Mouse (Mus musculus): ENCODE data around the gene Timm8a2.
"Not testable (repeated sequence)": the region's sequence is repeated elsewhere in the genome, so short reads cannot be mapped to it uniquely, and the experiment has no call there.

Gene Timm8a2

DNA sequence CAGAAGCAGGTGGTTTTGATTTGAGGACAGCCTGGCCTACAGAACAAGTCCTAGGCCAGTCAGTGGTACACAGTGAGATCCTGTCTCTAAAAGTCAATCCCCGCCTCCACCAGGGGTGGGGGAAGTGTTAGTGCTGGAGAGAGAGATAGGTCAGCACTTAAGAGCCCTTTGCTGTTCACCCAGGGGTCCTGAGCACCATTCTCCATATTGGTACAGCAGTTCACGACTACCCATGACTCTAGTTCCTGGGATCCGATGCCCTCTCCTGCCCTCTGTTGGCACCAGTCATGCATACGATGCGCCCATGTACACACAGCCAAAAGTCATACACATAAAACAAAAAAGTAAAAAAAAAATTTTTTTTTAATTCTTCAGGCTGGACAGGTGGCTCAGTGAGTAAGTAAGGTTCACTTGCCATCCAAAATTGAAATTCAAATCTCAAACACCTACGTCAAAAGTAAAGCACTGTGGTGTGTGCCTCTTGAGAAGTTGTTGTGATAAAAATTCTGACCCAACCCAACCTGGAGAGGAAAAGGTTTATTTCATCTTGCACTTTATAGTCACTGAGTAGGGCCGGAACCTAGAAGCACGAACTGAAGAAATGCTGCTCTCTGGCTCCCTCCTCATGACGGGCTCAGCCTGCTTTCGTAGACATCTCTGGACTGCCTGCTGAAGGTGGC is 28.1 kb downstream of the Timm8a2 start:
- no peak for DNase-seq

DNA sequence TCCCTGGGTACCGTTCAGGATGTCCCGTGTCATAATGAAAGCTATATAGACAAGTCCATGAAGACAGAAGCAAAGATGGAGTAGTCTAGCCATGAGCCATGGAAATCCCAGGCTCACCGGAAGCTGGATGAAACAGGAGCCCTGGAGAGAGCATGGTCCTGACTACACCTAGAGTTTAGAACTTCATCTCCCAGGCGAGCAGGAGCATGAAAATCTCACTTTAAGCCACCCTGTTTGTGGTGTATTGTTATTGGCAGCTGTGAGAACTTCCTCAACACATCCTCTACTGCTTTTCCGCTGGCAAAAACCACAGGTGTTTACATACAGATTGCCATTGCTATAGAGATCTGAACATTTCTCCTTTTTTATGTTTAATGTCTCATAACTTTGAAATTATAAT is 29.1 kb downstream of the Timm8a2 start:
- no peak for DNase-seq

DNA sequence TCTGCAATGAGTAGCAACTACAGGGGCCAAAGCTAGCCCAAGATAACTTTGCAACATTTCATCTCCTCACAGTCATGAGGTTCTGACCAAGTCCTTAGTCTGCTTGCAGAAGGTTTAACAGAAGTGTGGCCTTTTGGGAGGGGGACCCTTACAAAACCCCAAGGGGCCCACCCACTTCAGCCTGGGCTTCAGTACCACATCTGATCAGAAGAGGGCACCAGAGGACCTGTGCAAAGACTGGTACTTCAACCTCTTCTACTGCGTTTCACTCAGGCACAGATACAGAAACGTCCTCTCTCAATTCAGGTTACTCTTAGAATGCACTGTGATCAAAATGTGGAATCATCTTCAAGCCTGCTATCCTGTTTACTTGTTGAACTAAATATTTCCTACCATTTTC is 30.0 kb downstream of the Timm8a2 start:
- peak; percentile 42 for DNase-seq

DNA sequence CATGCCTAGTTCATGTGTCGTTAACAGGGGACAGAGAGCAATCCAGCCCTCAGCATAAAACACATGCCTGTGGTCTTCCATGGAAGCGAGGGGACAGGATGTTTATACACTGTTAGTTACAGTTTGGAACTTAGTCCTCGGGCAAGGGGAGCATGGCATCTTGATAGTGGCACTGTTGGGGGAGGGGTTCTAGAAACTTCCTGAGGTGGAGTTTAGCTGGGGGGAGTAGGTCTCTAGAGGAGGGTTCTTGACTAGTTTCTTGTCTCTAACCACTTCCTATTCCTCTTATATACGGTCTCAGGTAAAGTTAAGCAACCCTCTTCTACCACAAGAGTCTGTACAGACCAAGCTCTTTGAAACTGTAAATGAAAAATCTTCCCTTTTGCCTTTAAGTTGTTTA is 31.8 kb downstream of the Timm8a2 start:
- DNase-seq: no peak

DNA sequence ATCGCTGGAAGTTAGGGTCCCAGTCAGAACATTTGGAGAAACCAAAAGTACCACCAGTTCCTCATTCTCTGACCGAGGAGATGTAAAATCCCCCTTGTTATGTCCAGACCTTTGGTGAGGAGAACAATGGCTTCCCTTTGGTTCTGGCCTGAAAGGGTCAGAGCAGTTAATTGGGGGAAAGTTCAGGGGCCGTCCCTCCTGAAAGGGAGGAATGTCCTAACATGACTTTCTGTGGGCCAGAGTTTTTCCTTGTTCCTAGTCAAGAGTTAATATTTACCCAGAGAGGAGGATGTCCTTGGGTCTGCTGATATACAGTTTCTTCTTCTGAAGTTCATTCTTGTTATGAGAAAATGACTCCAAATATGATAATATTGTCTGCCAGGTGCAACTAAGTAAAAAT is 33.6 kb downstream of the Timm8a2 start:
- not testable (repeated sequence) for DNase-seq

DNA sequence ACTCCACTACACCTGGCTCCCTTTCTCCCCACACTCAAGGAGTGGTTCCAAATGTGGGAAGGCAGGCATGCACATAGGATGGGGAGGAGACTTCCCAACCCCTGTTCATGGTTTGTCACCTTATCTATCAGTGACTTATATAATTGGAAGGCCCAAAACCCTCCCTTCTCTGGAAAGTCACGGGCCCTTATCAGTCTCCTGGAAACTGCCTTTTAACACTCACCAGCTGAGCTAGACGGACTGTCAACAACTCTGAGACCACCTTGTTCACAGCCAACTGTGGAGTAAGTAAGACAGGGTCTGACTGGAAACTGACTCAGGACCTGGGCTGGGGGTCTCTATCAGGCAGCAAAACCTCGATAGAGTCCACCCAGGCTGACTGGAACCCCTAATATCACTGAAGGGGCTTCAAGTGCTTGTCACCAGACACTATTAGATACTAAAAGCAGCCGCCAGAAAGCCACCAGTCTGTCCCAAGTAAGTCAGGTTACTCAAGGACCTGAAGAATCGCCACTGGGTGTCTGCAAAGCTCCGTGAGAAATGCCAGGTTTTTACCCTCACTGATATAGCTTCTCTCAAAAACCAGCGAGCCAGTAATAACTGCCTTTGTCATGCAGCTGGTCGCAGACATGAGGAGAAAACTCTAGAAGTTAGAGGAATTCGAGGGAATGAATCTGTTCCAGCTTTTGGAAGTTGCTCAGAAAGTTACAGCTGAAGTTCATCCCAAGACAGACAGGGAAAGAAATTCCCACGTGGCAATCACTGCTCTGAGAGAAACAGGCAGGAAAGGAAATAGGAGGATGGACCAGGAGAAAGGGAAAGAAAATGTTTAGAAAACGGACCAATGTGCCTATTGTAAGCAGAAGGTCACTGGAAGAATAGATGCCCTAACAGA is 34.6 kb downstream of the Timm8a2 start:
- DNase-seq: no peak

DNA sequence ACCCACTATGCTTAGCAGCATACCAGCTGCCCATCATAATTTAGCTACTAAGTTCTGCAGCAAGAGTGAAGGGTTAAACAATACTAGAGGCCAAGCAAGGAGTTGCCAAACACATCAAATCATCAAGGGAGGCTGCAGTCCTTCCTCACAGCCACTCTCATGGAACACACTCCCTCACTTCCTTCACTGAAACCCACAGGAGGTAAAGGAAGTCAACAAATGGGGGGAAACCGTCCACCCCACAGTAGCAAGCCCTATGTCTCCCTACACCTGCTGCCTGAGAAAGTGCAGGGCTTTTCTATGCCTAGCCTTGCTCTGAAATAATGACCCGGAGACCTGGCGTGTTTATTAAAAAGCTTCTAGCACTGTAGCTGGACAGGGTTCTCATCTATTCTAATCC is 35.5 kb downstream of the Timm8a2 start:
- DNase-seq: no peak

DNA sequence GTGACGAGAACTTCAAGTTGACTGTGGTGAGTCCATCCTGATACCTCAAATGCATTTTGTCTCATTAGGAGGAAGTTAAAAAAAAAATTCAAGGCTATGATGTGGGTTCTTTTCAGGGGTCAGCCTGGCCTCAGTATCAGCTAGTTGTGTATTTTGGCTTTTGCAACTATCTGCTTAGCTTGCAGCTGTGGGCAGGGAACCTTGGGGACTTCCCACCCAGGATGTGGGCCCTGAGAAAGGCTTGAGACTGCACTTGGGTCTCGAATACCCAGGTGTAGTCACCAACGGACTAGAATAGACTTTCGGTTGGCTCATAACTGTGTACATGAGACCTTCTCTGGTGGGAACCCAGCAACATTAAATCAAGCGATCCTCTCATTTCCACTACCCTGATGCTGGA is 38.9 kb downstream of the Timm8a2 start:
- DNase-seq: no peak

DNA sequence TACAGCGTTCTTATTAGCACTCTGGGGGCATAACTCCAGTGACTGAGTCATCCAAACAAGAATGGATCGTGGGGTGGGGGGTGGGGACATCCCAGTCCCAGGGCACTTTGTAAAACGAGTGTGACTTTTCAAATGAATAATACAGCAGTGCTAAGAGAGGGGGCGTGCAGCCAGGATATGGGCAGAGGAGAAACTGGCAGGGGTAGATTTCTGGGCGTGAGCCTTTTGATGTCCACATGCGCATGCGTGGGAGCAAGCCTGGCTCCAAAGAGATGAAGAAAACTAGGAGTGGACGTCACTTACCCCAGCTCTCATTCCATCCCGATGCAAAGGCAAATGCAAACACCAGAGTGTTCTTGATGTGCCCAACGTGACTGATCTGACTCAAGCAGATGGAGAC is 39.9 kb downstream of the Timm8a2 start:
- no peak for DNase-seq

DNA sequence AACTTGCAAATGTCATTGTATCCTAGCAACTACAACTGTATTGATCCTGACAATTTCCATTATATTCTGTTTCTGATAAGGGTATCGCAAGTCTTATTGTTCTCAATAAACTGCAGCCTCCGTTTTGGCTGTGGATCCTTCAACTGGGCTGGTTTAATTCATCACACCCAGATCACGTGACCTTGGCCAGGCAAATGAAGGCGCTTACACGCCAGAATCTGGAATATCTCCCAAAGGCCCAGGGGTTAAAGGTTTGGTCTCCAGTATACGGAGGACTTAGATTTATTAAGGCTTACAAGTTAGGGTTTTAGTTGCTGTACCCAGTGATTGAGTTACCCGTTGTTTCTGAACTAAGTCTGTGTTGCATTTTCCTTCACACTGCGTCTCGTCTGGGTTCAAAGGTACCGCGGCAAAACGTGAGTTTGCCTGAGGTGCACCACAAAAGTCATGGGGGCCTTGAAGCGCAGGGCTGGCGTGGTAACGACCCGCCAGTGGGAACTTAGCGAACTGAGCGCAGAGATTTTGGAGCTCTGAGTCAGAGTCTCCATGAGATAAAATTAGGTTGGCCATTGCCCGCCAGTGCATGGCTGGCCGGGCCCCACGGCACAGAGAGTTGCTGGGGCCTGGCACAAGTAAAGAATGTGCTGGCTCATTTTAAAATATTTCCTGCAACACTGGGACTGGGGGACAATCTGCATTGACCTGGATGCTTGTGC is 41.2 kb downstream of the Timm8a2 start:
- DNase-seq: no peak

DNA sequence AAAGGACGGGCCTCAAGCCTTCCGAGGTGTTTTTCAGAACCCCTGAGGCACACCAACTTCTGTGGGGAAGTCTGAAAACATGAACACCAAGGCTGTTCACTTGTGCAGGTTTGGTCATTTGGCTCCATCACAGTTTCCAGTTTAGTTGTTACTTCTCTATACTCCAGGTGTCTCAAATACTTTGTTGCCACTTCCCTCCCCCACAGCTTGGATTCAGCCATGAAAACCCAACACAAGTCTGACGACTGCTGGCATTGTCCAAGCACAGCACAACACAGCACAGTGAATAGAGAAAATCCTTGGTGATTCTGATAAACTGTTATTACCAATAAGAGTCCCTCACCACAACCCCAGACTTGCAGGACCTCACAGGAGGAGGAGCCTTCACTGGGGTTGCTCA is 42.5 kb downstream of the Timm8a2 start:
- no peak for DNase-seq

DNA sequence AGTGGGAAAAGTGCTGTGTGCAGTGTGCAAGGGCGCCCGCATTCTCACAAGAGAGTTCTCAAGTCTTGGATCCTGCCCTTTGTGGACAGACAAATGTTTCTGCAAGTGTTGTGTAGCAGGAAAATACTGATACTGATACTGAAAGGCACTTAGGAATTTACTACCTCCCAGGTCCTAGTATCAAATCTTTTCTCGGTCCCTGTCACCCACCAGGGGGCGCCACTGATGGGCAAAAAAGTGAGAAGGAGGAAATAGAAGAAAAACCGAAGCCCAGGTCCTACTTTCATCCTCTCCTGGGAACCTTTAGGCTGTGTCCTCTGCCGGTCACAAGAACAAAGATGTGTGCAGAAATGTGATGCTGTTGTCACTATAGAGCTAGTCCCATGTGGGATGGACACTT is 45.0 kb downstream of the Timm8a2 start:
- DNase-seq: peak; percentile 15

DNA sequence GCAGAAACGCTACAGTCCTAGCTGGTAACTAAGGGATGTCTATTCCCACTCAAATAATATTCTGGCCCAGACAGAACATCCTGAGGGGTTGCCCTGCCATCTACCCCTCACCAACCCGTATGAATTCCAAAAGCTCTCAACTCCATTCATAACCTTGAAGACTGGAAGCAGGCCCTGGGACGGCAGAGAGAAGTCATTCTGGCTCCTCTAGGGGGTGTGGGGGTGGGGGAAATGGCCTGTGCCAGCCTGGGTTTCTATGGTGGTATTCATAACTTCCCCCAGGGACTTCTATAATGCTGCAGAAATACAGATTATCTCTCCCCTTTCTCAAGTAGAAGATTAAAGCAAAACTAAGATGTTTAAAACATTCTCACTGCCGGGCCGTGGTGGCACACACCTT is 45.4 kb downstream of the Timm8a2 start:
- DNase-seq: no peak

DNA sequence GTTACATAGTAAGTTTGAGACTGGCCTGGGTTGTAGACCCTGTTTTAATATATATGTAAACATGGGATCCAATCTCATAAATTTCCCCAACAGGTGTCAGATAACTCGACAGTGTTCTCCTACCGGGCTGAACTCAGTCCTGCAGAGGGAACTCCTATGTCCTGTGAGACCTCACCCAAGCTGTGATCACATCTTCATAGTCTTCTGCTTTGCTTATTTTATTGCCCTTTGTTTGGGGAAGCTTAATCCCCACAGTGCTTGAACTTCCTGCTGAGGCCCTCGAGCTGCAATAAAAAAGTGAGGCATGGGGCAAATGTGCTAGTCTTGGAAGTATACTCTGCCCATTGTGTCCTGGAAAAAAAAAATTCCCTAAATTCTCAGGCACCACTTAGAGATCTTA is 46.8 kb downstream of the Timm8a2 start:
- DNase-seq: no peak

DNA sequence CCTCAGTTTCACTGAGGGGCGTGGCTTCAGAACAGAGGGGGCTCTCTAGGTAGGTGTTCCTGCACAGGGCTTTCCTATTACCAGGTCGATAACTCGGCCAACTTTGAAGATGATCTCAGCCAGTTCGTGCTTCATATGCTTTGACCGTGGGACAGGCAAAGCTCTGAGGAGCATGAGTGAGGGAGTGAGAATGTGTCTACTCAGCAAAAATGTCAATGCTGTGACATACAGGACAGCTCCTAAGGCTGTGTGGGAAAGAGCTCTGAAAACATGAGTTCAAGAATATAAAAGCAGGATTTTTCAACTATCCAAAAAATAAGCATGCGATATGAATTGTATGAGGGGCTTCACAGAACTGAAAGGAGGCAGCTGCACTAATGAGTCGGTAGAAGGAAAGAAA is 49.0 kb downstream of the Timm8a2 start:
- DNase-seq: no peak

DNA sequence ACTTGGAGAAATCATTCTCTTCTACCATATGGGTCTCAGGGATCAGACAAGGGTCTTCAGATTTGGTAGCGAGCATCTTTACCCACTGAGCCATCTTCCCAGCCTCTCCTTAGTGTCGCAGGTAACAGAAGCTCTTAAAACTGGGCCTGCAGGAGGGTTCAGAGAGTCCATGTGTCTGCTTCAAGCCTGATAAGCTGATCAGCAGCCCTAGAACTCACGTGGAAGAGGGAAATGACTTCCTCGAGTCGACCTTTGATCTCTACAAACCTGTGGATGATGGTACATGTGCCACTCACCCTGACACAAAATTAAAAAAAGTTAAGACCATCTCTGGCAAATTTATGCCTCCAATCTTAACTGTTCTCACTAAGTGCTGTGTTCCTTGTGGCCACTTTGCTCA is 53.5 kb downstream of the Timm8a2 start:
- DNase-seq: no peak

Data from right cerebral cortex, adult 18-20 months (tissue).